Mouse (Mus musculus) v-Abl transformed pro-B cells (cell line): ENCODE measurements around the gene Kctd20.

ENCODE experiments used
- in situ Hi-C, 2 experiments: fragments of 400-800 bp; cut with MboI; formaldehyde crosslinking; loops; one replicate each; pipeline ENCODE4 v1.15.1; 2025; ENCODE audit not compliant: unreplicated experiment in 2 of 2

The Kctd20 gene

DNA sequence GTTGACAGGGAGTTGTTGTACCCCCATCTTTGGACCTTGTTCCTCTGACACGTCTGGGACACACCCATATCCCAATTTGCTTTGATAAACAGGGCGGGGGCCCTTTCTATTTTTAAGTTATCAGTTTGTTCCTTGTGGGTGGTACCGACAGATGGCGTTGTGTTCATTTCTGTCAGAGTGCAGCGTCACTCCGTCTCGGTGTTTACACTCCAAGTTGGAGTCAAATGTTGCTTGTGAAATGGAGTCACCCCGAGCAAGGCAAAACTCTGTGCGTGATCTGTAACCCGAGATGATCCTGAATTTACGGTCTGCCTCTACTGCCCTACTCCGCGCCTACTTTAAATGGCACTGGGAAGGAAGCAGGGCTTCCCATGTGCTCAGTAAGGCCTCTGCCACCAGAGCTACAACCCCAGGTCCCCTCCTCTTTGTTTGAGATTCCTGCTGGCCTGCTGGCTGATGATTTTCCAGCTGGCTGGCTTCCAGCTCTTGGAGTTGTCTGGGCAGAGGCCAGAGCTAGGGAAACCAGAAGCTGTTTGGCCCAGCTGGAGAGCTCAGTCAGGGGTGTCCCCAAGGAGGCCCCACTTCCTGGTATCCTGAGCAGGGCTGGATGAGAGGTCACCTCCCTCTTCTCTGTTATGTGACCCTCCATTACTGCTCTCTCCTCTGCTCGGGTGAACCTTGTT lies 21.2 kb upstream of the Kctd20 start:
- in situ Hi-C loops, result loop anchor here in 1 of 2 experiments (10.0 kb wide), 1 partner anchor 84 kb away; no protein-coding TSS in a partner anchor

DNA sequence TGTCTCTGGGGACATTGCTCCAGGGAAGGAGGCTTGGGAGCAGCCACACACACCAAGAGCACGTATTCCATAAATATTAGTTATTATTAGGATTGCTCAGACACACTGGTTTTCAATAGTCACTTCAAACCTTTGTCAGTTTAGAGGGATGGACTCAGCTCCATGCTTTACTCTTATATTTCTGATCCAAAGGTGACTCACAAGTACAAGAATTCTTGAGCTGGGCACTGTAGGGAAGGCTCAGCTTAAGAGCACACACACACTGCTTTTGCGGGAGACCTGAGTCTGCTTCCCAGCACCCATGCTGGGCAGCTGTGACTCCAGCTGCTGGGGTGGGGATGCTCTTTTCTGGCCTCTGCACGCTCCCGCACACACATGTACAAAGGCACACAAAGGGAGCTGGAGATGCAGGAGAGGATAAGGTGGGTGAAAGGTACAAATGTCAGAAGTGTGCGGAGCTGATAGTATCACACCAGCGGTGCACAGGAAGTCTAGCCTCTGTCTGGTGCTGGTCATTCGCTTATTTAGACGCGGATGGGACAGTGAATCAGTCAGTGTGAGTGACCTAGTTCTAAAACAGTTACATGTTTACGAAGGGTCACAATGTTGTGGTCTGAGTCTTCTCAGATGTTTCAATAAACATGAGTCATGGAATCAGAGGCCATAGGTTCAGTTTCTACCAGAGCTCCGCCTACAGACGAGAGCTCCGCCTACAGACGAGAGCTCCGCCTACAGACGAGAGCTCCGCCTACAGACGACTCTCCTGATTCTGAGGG lies 20.1 kb upstream of the Kctd20 start:
- in situ Hi-C loops, result loop anchor here in 1 of 2 experiments (10.0 kb wide), 1 partner anchor 83 kb away; no protein-coding TSS in a partner anchor

DNA sequence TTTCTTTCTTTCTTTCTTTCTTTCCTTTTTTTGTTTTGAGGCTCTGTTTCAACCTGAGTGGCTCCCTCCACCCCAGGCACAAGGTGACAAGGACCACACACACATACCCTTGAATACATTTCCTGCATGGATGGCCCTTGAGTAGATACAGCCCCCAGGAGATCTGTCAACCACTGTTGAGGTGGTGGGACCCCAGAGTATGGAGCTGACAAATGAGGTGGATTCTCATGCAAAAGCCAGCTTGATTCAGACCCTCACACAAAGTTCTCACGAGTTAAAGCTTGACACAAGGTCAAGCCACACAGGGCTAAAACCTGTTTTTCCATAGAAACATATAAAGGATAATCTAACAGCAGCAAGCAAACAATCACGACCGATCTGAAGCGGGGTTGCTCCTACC lies 19.5 kb upstream of the Kctd20 start:
- in situ Hi-C loops, result loop anchor here in 1 of 2 experiments (10.0 kb wide), 1 partner anchor 83 kb away; no protein-coding TSS in a partner anchor

DNA sequence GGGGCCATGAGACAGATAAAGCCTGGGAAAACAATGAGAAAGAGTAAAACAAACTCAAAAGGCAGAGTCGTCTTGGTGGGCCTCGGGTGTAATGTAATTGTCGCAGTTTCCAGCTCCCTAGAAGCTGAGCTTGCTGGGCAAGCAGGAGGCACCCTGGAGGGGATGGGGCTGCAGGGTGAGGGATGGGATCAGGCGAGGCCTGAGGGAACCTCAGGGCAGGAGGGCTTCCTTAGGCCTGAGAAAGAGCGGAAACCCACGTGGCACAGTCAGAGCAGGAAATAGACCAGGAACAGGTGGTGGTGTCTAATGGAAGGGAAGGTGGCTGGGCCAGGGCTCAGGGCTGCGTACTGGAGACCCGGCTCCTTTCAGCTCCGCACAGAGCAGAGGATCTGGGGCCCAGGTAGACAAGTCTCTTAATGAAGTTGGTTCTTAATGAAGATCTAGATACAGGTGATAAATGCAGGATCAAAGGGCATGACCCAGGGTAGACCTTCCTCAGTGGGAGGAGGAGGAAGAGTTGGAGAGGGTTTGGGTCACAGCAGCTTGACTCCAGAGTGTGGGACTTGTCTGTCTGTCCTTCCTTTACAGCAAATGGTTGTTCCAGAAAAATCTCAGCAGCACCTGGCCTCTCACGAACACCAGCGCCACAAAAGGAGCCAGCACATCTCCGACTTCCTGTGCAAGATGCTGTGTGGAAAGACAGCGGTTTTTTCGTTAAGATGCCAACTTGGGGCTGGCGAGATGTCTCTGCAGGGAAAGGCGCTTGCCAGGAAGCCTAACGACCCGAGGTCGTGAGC lies 17.4 kb upstream of the Kctd20 start:
- in situ Hi-C loops, result loop anchor here in 1 of 2 experiments (10.0 kb wide), 1 partner anchor 80 kb away; no protein-coding TSS in a partner anchor

DNA sequence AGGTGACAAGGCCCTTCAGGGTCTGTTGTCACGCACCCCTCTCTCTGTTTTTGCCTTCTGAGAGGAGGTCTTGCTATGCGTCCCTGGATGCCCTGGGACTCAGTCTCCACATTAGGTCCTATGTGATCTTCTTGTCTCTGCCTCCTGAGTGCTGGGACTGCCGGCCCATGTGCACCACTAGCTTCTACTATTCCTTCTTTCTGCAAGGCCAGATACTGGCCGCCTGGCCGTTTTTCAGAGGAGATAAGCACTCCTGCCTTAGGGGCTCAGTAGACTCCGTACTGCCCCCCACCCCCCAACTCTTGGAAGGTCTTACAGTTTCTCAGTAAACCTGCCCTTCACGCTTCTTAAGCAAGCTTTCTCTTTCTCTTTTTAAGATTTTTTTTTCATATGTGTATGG lies 15.6 kb upstream of the Kctd20 start:
- in situ Hi-C loops, result loop anchor here in 1 of 2 experiments (10.0 kb wide), 1 partner anchor 79 kb away; no protein-coding TSS in a partner anchor

DNA sequence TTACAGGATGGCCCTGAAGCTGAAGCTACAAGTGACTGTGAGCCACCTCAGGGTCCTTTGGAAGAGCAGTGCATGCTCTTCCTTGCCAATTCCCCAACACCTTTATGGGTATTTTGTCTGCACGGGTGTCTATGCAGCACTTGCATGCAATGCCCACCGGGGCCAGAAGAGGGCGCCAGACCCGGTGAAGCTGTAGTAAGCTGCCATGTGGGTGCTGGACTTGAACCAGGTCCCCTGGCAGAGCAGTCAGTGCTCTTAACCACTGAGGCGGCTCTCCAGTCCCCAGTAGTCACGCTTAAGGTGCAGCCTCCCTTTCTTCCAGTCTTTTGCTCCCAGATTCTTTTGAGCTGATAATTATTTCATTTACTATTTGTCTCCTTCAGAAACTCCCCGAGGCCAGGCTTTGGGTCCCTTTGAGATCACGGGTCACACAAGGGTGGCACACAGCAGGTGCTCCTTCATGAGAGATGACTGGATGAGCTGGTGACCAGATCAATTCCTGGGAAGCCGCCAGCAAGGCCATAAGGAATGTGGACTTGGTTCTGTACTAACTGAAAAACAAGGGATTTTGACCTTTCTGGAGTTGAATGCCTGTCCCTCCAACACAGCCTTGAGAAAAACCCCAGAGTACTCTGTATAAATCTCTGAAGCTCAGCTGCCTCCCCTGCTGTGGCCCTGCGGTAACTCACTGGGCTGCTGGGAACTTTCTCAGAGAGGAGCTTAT lies 15.0 kb upstream of the Kctd20 start:
- in situ Hi-C loops, result loop anchor here in 1 of 2 experiments (10.0 kb wide), 1 partner anchor 78 kb away; no protein-coding TSS in a partner anchor

DNA sequence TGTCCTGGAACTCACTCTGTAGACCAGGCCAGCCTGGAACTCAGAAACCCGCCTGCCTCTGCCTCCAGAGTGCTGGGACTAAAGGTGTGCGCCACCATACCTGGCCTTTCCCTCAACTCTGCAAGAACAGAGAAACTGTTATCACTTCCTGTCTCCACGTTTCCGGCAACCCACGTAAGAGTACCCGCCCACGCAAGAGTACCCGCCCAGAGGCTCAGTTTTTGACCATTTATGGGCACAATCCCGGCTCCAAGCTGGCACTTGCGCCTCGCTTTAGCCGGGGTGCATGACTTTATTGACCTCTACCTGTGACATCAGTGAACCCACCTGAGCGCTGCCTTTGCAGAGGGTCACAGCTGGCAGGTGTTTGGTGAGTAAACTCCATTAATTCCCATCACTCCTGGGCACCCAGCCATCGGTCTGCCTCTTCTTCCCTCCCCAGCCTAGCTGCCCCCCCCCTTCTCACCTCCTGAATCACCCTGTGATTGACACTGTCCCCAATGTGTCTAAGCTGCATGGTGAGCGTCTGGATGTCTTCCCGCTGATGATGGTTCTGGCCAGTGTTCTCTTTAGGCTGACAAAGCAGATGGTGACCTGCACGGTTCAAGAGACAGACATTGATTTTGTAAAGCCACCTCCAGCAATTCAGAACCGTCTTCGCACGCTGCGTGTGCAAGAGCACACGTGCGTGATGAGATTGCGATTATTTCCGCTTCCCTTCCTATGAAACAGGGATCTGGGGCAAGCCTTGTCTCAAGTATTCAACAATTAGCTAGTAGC lies 10.8 kb upstream of the Kctd20 start:
- in situ Hi-C loops, result no loop called here

DNA sequence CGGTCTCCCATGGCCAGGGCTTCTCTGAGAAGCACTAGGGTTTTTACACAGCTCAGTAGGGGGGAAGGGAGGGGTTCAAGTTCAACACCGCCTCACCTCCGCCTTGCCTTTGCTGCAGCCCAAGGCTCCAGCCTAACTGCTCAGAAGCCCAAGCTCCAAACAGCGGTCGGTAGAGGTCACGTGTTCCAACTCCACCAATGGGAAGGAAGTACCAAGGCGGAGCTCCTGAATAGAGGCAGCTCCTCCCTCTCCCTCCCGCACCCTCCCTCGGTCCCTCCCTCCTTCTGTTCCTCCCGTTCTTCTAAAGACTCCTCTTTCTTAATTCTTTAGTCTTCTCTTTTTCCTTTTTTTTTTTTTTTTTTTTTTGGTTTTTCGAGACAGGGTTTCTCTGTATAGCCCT lies 9.6 kb upstream of the Kctd20 start:
- in situ Hi-C loops, result no loop called here

DNA sequence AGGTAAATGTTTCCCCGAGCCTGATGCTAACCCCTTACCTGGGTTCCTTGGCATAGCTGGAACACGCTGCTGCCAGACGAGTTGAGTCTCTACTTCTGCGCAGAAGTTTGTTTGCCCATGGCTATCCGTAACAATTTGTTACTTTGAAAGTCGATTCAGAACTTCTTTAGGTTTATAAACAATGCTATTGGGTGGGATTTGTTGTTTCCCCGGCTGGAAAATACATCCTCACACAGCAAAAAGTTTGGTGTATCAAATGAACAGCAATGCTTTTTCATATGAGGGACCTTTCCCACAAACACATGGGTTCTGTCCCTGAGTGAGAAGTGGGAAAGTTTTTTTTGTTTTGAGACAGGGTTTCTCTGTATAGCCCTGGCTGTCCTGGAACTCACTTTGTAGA lies 8.0 kb upstream of the Kctd20 start, which contains the start of gene Pxt1:
TSS of gene Pxt1 (minus strand) at position 101 of the 400 bp plus-strand sequence.
- in situ Hi-C loops, result no loop called here

DNA sequence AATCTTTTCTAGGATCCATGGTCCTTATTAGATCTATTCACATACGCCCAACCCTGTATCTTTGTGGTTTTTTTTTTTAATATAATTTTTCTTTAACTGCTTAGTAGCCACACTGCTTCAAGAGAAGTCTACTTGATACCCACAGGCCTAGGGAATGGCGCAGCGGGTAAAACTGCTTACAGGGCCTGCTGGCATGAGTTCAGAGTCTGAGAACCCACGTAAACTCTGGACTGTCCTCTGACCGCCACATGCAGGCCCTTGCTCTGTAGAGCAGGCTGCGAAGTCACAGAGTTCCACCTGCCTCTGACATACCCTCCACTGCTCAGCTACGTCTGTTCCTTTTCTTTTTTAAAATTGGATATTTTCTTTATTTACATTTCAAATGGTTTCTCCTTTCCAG lies 7.3 kb upstream of the Kctd20 start:
- in situ Hi-C loops, result no loop called here

DNA sequence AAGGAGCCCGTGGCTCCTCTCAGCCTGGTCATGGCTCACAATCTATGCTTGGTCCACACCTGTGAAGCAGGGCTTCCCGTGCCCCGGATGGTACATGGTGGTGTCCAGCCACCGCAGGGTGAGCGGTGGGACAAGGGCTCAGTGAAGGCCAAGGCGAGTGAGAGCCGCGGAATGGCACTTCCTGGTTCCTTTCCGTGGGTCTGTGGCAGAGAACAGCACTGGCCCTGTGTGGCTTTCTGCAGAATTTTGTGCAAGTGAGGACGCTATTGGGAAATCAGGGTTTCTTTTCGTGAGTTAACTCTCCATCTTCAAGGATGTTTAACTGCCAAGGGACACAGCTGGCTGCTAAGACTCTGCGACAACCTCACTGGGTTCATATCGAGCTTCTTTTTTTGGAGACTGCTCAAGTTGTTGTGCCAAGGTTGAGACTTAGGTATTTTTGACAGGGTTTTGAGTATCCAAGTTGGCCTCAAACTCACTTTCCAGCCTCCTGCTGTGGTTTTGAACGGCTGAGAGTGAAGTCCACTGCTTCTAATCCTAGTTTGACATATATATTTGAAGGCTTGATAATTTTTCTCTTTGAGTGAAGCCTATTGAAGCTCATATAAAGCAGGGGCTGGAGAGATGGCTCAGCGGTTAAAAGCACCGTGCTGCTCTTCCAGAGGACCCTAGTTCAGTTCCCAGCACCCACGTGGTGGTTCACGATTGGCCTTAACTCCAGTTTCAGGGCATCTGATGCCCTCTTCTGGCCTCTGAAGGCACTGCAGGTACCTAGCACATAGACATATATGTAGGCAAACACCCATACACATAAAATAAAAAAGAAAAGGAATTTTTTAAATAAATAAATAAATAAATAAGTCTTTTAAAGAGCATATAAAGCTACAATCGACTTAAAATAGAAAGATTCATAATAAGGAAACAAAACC lies 4.5 kb upstream of the Kctd20 start:
- in situ Hi-C loops, result no loop called here

DNA sequence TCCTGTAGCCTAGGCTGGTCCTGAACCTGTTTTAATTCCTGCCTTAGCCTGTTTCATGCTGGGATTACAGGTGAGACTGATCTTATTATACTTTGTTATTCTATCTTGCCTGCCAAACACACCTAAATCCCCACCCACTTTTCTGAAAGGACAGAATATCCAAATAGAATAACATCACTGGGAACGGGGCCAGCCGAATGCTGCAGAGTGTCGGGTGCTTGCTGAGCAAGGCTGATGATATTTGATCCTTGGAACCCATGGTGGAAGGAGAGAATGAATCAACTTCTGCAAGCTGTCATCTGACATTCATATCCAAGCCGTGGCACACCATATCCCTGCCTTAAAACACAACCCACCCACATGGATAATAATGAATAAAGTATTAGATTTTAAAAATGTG lies 3.1 kb upstream of the Kctd20 start:
- in situ Hi-C loops, result no loop called here

DNA sequence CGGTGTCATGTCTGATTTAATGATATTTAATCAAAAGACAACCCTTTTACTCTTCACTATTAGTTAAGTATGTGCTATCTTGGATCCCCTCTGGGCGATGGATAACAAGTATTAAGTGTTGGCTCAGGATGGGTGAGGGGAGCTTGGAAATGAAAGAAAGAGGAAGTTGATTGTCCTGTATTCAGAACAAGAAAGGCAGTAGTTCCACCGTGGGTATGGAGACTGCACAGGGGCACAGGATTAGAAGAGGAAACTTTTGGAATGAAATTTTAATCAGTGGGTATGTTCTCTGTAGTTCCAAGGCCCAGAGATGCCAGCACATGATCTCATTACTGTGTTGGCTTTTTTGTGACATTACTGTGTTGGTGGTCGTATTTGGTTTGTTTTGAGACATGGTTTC lies 999 bp upstream of the Kctd20 start:
- in situ Hi-C loops, result no loop called here

DNA sequence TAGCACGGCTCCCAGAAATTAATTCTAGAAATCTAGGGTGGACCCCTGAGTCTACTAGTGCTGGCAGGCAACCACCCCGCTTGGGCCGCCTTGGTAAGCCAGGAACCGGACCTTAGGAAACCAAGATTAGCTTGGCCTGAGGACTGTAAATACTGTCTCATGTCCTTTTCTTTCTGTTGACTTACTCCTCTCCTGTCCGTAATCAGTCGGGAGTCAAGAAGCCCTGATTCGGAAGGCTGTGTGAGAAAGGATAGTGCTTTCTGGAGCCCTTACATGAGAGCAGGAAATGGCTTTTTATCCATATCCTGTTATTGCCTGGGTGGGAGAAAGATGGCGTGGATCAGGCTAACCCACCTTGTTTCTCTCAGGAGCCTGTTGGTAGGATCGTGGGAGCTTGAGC lies 1.5 kb downstream of the Kctd20 start:
- in situ Hi-C loops, result no loop called here

DNA sequence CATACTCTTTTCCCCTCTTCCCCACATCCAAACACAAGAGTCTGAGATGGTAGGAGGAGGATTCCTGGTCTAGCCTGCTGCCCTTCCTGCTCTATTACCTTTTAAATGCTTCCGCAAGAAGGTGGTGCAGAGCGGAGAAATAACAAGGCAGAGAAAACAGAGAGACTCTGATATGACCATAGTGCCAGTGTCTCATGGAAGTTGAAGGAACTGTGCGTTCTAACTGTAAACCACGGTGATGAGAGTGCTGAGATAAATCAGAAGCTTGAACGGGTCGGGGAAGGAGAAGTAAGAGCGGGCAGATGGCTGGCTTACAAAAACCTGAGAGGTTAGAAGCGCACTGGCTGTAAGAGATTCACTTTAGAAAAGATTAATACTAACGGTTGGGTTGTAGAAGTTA lies 2.7 kb downstream of the Kctd20 start:
- in situ Hi-C loops, result no loop called here

DNA sequence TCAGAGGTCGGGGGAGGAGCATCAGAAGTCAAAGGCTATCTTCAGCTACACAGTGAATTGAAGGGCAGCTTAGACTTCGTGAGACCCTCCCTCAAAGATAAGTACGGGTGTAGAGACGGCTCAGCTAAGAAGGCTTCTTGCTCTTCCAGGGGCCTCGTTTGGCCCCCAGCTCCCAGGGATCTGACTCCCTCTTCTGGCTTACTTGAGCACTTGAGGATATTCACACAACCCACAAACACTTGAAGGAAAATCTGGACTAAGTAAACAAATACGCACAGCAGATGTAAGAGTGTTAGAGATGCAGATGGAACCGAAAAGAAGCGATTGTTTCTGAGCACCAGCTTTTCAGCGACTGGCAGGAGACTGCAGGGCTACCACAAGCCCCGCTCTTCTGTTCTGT lies 8.8 kb downstream of the Kctd20 start:
- in situ Hi-C loops, result no loop called here

DNA sequence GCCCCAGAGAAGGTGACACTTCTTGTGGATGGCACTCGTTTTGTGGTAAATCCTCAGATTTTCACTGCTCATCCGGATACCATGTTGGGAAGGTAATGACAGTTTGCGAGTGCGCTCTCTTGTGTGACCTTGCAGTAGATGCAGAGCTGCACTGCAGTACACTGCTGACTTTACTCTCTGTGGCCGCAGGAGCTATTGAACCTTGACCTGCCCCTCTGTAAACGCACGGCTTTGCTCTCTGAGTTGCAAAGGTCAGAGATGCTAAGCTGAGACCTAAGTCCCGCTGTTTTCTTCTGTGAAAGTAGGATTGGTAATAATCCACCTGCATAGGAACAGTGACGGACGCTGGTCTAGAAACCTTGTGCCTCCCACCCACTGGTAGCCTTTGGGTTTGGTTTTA lies 9.8 kb downstream of the Kctd20 start:
- in situ Hi-C loops, result no loop called here

DNA sequence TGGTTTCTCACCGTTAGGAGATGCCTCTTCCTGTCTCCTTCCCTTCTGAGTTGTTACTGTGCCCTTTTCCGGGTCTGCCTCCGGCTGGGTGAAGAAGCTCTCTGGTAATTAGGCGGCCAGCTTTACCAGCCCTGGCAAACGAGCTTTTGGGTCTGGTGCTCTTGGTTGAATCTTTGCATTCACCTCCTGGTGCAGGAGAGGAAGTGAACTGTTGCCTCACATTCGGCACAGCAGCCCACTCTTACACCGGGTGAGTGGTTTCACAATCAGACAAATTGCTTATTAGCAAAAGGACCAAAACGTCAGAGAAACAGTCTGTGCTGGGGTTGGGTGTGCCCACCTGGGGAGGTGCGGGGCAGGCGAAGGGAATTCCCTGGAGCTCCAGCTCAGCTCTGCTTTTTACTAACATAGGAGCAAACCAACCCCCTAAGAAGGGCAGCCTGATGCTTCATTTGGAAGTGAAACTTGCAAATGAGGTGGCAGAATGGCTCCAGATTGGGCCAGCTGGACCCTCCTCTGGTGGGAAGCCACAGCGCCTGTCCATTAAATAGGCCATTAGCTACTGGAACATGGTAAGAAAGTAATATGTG lies 15.4 kb downstream of the Kctd20 start:
- in situ Hi-C loops, result no loop called here
